Mouse (Mus musculus): ENCODE measurements at regions not wholly inside any gene's neighbourhood (a gene's known extent, or its start where the extent isn't known, plus 50 kb on each side); places are given as distances from the start of the nearest gene placed in this dataset.

- POLR2A ChIA-PET: interaction anchor here in 1 of 4 experiments (0.5 to 0.7 kb wide), 2 partner anchors 21 to 158 kb away, joined by 3 read pairs; no protein-coding TSS in a partner anchor
- CTCF ChIA-PET: interaction anchor here in 1 of 4 experiments (0.7 kb wide), 1 partner anchor 814 kb away, joined by 4 read pairs; no protein-coding TSS in a partner anchor
Measured at GRCm38 (mm10) chr15:62436631-62437030, 1408.3 kb downstream of the Gsdmc2 start.

DNA sequence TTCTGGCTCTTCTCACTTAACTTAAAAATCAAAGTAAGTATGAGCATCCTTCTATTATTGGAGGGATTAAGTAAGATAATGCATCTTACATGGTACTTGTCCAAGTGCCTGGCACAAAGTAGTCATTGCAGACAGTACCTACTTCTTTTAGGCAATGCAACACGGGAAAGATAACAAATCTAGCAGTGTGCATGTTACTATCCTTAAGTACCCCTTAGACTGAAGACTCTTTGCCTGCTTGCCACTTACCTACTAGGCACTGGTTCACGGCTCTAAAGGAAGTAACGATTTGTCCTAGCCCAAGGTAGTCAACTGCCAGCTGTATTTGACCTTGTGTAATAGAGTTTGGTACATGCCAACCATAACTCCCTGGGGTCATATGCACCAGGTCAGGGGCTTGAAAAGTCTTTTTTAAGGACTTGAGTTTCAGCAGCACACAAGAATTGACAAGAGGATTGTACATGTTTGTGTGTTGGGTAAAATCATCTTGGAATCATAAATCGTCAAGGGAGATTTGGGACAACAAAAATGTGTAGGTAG, 1409.8 kb downstream of the Gsdmc2 start:
- CTCF ChIA-PET: no interaction called here
- POLR2A ChIA-PET: no interaction called here

DNA sequence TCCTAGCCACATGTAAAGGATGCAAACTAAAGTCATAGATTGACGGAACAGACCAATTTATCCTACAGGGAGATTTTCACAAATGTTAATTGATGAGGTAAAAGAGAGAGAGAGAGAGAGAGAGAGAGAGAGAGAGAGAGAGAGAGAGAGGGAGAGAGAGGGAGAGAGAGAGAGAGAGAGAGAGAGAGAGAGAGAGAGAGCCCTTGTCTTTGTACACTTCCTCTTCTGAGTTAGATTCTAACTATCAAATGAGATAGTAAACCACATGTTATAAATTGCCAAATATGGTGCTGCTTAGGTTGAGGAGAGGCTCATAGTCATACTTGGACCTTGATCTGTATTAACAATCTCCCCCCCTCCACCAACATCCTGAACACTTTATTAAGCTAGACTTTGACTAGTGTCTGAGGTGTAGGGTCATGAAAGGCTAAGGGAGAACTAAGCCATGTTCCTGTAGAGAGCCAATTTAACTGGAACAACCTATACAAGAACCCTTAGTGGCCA, 1412.2 kb downstream of the Gsdmc2 start:
- CTCF ChIA-PET: no interaction called here
- POLR2A ChIA-PET: interaction anchor here in 1 of 4 experiments (0.6 kb wide), 1 partner anchor 244 kb away, joined by 5 read pairs; no protein-coding TSS in a partner anchor

GRCm38 (mm10) chr15:62431150-62431678, 1413.8 kb downstream of the Gsdmc2 start:
- POLR2A ChIA-PET: no interaction called here
- CTCF ChIA-PET: interaction anchor here in 1 of 4 experiments (0.5 kb wide), 1 partner anchor 48 kb away, joined by 3 read pairs; no protein-coding TSS in a partner anchor

GRCm38 (mm10) chr15:62422995-62423394, 1422.0 kb downstream of the Gsdmc2 start:
- POLR2A ChIA-PET: no interaction called here

DNA sequence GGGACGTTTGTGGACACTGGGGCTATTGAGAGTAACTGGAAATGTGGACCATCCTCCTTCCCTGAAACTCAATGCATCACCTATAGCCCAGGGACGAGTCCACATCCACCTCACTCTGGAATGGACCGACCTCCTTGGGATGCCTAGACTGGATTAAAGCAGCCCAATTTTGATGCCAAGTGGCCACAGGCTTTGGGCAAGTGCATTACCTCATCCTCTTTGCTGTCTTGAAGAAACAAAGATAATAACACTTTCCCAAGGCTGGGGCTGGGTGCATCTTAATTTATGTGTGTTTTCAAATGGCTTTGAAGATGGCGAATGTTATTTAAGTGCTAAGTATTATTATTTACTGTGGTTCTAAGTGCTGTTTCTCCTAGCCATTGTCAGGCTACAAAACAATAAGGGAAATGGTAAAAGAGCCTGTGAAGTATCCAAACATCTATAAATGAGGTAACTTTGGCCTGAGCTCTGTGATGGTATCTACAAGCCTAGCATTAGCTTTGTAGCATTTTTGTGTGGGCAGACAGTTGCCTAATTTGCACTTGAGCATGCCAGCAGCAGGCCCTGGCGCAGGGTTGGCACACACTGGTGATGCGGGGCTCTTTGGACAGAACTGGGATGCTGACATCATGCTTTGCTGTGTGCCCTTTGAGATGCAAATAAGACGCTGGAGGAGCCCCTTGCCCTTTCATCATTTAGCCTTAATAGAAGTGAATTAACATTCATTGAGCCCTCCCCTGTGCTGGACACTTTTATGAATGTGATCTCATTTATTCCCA, 1423.7 kb downstream of the Gsdmc2 start:
- ChIA-PET POLR2A (no interaction called here), CTCF (no interaction called here)

More at GRCm38 (mm10) chr15:62422995-62423394, 1422.0 kb downstream of the Gsdmc2 start:
- CTCF ChIA-PET: no interaction called here

GRCm38 (mm10) chr15:62416691-62417090, 1428.3 kb downstream of the Gsdmc2 start:
- POLR2A ChIA-PET: interaction anchor here in 1 of 4 experiments (0.6 kb wide), 1 partner anchor 156 kb away, joined by 3 read pairs; no protein-coding TSS in a partner anchor
- CTCF ChIA-PET: no interaction called here

DNA sequence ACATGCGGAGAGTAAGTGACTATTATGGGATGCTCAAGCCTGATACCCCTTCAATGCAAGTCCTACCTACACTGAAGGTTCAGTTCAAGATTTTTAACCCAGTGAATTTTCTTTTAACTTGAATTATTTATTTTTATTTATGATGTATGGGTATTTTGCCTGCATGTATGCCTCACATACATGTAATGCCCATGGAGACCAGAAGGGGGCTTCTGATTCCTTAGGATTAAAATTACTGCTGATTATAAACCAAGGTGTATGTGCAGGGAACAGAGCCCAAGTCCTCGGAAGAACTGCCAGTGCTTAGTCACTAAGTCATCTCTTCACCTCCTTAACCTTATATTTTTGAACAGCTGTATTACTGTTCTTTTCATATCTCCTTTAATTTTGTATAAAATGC, 1431.3 kb downstream of the Gsdmc2 start:
- POLR2A ChIA-PET: no interaction called here
- CTCF ChIA-PET: no interaction called here

- ChIA-PET POLR2A (no interaction called here), CTCF (no interaction called here)
Measured at GRCm38 (mm10) chr15:62402142-62402541, 1442.8 kb downstream of the Gsdmc2 start.

- ChIA-PET POLR2A (no interaction called here), CTCF (no interaction called here)
Measured at GRCm38 (mm10) chr15:62400984-62401609, 1443.9 kb downstream of the Gsdmc2 start.

GRCm38 (mm10) chr15:62399381-62399780, 1445.6 kb downstream of the Gsdmc2 start:
- CTCF ChIA-PET: no interaction called here
- POLR2A ChIA-PET: no interaction called here

- ChIA-PET POLR2A (no interaction called here), CTCF (no interaction called here)
Measured at GRCm38 (mm10) chr15:62397009-62397408, 1448.0 kb downstream of the Gsdmc2 start.

- POLR2A ChIA-PET: interaction anchor here in 1 of 4 experiments (0.6 kb wide), 1 partner anchor 351 kb away, joined by 3 read pairs; no protein-coding TSS in a partner anchor
- CTCF ChIA-PET: no interaction called here
Measured at GRCm38 (mm10) chr15:62395377-62395776, 1449.6 kb downstream of the Gsdmc2 start.

- POLR2A ChIA-PET: interaction anchor here in 1 of 4 experiments (0.6 kb wide), 1 partner anchor 38 kb away, joined by 3 read pairs; no protein-coding TSS in a partner anchor
- CTCF ChIA-PET: no interaction called here
Measured at GRCm38 (mm10) chr15:62393416-62393815, 1451.6 kb downstream of the Gsdmc2 start.

- POLR2A ChIA-PET: interaction anchor here in 1 of 4 experiments (0.6 kb wide), 2 partner anchors 37 to 50 kb away, joined by 3 to 6 read pairs; no protein-coding TSS in a partner anchor
- CTCF ChIA-PET: no interaction called here
Measured at GRCm38 (mm10) chr15:62392839-62393238, 1452.1 kb downstream of the Gsdmc2 start.

DNA sequence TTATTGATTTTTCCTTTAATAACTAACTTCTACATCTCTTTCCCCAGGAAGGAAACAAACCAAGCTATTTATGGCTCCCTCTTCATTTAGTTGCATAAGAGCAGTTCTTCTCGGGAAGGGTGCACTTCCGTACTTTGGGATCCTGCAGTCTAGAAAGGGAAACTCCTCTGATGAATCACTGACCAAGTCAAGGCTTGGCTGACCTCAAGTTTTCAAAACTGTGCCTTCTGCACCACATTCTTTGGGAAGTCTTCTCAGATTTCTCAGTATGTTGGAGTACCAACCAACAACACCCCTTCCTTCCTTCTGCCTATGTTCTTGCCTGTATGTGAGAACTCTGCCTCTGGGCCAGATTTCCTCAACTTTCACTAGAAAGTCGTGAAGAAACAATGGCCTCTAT, 1452.6 kb downstream of the Gsdmc2 start:
- POLR2A ChIA-PET: interaction anchor here in 1 of 4 experiments (0.6 kb wide), 1 partner anchor 49 kb away, joined by 6 read pairs; no protein-coding TSS in a partner anchor
- CTCF ChIA-PET: no interaction called here

- CTCF ChIA-PET: no interaction called here
- POLR2A ChIA-PET: interaction anchor here in 1 of 4 experiments (0.7 kb wide), 1 partner anchor 1319 kb away, joined by 3 read pairs; no protein-coding TSS in a partner anchor
Measured at GRCm38 (mm10) chr15:62389431-62390105, 1455.4 kb downstream of the Gsdmc2 start.

- ChIA-PET CTCF (no interaction called here), POLR2A (no interaction called here)
Measured at GRCm38 (mm10) chr15:62382233-62382632, 1459.4 kb upstream of the A1bg start.

DNA sequence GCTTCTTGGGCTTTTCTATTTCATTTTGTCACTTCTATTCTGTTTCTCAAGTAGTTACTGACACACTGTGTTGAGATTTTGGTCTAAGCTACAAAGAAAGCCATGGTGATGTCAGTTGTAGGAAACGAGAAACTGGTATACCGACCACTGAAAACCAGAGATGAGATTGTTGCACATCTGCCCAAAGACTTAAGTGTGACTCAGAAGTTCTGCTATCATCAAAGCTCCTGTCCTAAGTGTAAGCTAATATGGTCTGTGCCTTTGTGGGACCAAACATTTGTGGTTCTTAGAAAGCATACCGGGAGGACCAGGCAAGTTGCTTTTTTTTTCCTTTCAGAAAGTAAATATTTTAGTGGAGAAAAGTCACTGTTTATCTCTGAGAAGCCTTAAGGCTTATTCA, 1451.8 kb upstream of the A1bg start:
- ChIA-PET POLR2A (no interaction called here), CTCF (no interaction called here)

Data from embryonic stem cell, embryonic (primary cell).